Mouse (Mus musculus) intestine, postnatal 0 days (tissue): Measurements from ENCODE around the gene Klf15. TPM values are rescaled to one million over a fixed set of nuclear protein-coding genes. Genes with fewer than 3 reads are reported as not detected.

Experiments used
- ATAC-seq: fragments of 200-750 bp; cut with Nextera tagmentation; 2 replicates; pipeline ENCODE4 v1.8.0; 2017; ENCODE audit warnings: mild to moderate bottlenecking, moderate TSS enrichment, moderate library complexity
- H3K27ac ChIP-seq: fragments of 300-500 bp; sonication (generic); 2 replicates; pipeline ENCODE4 v1.5.1; 2014; ENCODE audit warnings: mild to moderate bottlenecking, low read depth, low read length, moderate library complexity
- H3K27me3 ChIP-seq: fragments of 300-500 bp; sonication (generic); replicated peaks from 2 replicates; pipeline ENCODE4 v1.6.1; 2014; ENCODE audit warnings: low read length, mixed read lengths; ENCODE audit not compliant: control insufficient read depth, insufficient read depth
- H3K36me3 ChIP-seq: fragments of 300-500 bp; sonication (generic); 2 replicates; pipeline ENCODE4 v1.6.1; 2014; ENCODE audit warnings: mild to moderate bottlenecking, moderate library complexity; ENCODE audit not compliant: control insufficient read depth, insufficient read depth
- H3K4me1 ChIP-seq: fragments of 300-500 bp; sonication (generic); replicated peaks from 2 replicates; pipeline ENCODE4 v1.6.1; 2014; ENCODE audit warnings: antibody characterized with exemption, low read length, mixed read lengths; ENCODE audit not compliant: control insufficient read depth, insufficient read depth
- H3K4me2 ChIP-seq: fragments of 300-500 bp; sonication (generic); replicated peaks from 2 replicates; pipeline ENCODE4 v1.6.1; 2014; ENCODE audit warnings: low read depth, mild to moderate bottlenecking, moderate library complexity
- H3K4me3 ChIP-seq: fragments of 300-500 bp; sonication (generic); 2 replicates; pipeline ENCODE4 v1.5.1; 2014; ENCODE audit warnings: low read depth, low read length
- H3K9ac ChIP-seq: fragments of 300-500 bp; sonication (generic); 2 replicates; pipeline ENCODE4 v1.6.1; 2014; ENCODE audit warnings: mild to moderate bottlenecking, low read depth, low read length
- H3K9me3 ChIP-seq: fragments of 300-500 bp; sonication (generic); 2 replicates; pipeline ENCODE4 v1.6.1; 2016; ENCODE audit warnings: mixed run types; ENCODE audit not compliant: control insufficient read depth
- CTCF ChIP-seq: sonication (generic); IDR thresholded peaks from 2 replicates; pipeline ENCODE4 v1.5.1; 2016; ENCODE audit warnings: low read depth, mild to moderate bottlenecking, control low read depth, antibody characterized with exemption, moderate library complexity
- WGBS: fragments of 180-500 bp; shearing (Covaris S2); extraction: QIAGEN DNeasy Blood & Tissue Kit; methylation state at CpG from one replicate; pipeline ENCODE4 v1.1.7; 2014; 5-methylcytosine and 5-hydroxymethylcytosine counted together
- polyA plus RNA-seq: library from polyadenylated mRNA; unstranded; fragments of >200 nt; fragmentation: Nextera tagmentation; extraction: Ambion mirVana; gene quantifications from 2 replicates; pipeline ENCODE4 v1.2.1, GENCODE M21; 2015

Gene Klf15
- polyA plus RNA-seq, 1 experiment from 2014 or later = 0.86 TPM

- no peaks in the 10 kb centered on the region; the same call in 1 of the 2 replicates for H3K27me3 ChIP-seq
- no peak overlapping the region for H3K9ac ChIP-seq
- 76% methylated on average over 2 of the region's 2 CpGs for WGBS
- H3K9me3 ChIP-seq = no peaks in the 10 kb centered on the region
- no peaks in the 10 kb centered on the region for H3K4me1 ChIP-seq
- H3K4me3 ChIP-seq = no peak overlapping the region
- no peak for TF ChIP-seq CTCF
- ATAC-seq = no peak
- no peak overlapping the region for H3K27ac ChIP-seq
- H3K36me3 ChIP-seq = no peaks in the 10 kb centered on the region
- H3K4me2 ChIP-seq = no peak overlapping the region
Measured at GRCm38 (mm10) chr6:90431487-90431886, 30.9 kb upstream of the Klf15 start.

- Histone ChIP-seq H3K9me3 (no peaks in the 10 kb centered on the region), H3K4me3 (no peak overlapping the region), H3K9ac (no peak overlapping the region), H3K27me3 (no peaks in the 10 kb centered on the region), H3K4me2 (no peak overlapping the region), H3K27ac (no peak overlapping the region), H3K4me1 (no peaks in the 10 kb centered on the region), H3K36me3 (no peaks in the 10 kb centered on the region)
- 67% methylated on average over 3 of the region's 3 CpGs for WGBS
- ATAC-seq = no peak; the same call in 1 of the 2 replicates
- no peak for TF ChIP-seq CTCF
Measured at GRCm38 (mm10) chr6:90434687-90435086, 27.7 kb upstream of the Klf15 start.

GRCm38 (mm10) chr6:90435195-90435618 lies 27.2 kb upstream of the Klf15 start:
- ATAC-seq = peak; percentile 90
- no peak overlapping the region for H3K27ac ChIP-seq
- 13% methylated on average over 11 of the region's 11 CpGs for WGBS
- no peaks in the 10 kb centered on the region for H3K9me3 ChIP-seq
- no peaks in the 10 kb centered on the region for H3K4me1 ChIP-seq
- no peak overlapping the region for H3K4me3 ChIP-seq
- no peaks in the 10 kb centered on the region for H3K36me3 ChIP-seq
- no peak overlapping the region for H3K4me2 ChIP-seq
- H3K27me3 ChIP-seq = no peaks in the 10 kb centered on the region
- no peak overlapping the region for H3K9ac ChIP-seq
- peak; percentile 85 for TF ChIP-seq CTCF

GRCm38 (mm10) chr6:90436192-90436907 lies 26.0 kb upstream of the Klf15 start:
- Histone ChIP-seq H3K4me2 (no peak overlapping the region), H3K36me3 (no peaks in the 10 kb centered on the region), H3K4me3 (no peak overlapping the region), H3K9me3 (no peaks in the 10 kb centered on the region), H3K27me3 (no peaks in the 10 kb centered on the region), H3K27ac (no peak overlapping the region), H3K4me1 (no peaks in the 10 kb centered on the region), H3K9ac (no peak overlapping the region)
- ATAC-seq = no peak
- TF ChIP-seq CTCF = no peak
- 76% methylated on average over 10 of the region's 10 CpGs for WGBS

- no peak overlapping the region for H3K4me3 ChIP-seq
- no peaks in the 10 kb centered on the region for H3K36me3 ChIP-seq
- no peak overlapping the region for H3K9ac ChIP-seq
- no peaks in the 10 kb centered on the region for H3K9me3 ChIP-seq
- no peaks in the 10 kb centered on the region for H3K27me3 ChIP-seq
- H3K4me2 ChIP-seq = no peak overlapping the region
- H3K4me1 ChIP-seq = no peaks in the 10 kb centered on the region
- 92% methylated on average over 3 of the region's 3 CpGs for WGBS
- no peak for TF ChIP-seq CTCF
- no peak for ATAC-seq
- no peak overlapping the region for H3K27ac ChIP-seq
Measured at GRCm38 (mm10) chr6:90437041-90437440, 25.3 kb upstream of the Klf15 start.

- no peak overlapping the region for H3K27ac ChIP-seq
- H3K27me3 ChIP-seq = no peaks in the 10 kb centered on the region; the same call in 1 of the 2 replicates
- no peaks in the 10 kb centered on the region for H3K9me3 ChIP-seq
- no peak overlapping the region for H3K4me2 ChIP-seq
- 0 out of 2 replicates have a peak, but pooled peaks cover 4% of the 10 kb centered on the region for H3K4me1 ChIP-seq
- no peak for TF ChIP-seq CTCF
- WGBS = 54% methylated on average over 4 of the region's 4 CpGs
- no peak overlapping the region for H3K4me3 ChIP-seq
- ATAC-seq = no peak
- H3K9ac ChIP-seq = no peak overlapping the region
- no peaks in the 10 kb centered on the region for H3K36me3 ChIP-seq
Measured at GRCm38 (mm10) chr6:90446883-90447282, 15.5 kb upstream of the Klf15 start.
